Mouse (Mus musculus): ENCODE data around the gene Gm11214. TPM values are rescaled to one million over a fixed set of nuclear protein-coding genes. Genes with fewer than 3 reads are reported as not detected.

Gene Gm11214
- not detected for total RNA-seq (2021)

DNA sequence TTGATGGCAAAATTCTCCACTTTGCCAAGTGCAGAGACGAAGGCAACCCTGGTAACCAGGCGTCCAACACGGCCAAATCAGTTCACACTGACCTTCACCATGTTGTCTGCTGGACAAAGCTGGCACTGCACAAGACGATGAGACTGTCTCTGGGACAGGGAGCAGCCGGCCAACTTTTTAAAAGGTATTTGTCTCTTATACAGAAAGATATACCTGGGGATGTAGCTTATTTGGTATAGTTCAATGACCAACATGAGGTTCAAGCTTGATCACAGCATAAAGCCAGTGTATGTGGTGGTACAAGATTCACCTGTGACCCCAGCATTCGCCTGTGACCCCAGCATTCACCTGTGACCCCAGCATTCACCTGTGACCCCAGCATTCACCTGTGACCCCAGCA, at the start of gene Gm11214:
TSS of gene Gm11214 (minus strand) at position 101 of the 400 bp plus-strand sequence.
- no peak for DNase-seq (ENCODE audit: extremely low spot score in 1 of 2, low spot score in 1 of 2)

DNA sequence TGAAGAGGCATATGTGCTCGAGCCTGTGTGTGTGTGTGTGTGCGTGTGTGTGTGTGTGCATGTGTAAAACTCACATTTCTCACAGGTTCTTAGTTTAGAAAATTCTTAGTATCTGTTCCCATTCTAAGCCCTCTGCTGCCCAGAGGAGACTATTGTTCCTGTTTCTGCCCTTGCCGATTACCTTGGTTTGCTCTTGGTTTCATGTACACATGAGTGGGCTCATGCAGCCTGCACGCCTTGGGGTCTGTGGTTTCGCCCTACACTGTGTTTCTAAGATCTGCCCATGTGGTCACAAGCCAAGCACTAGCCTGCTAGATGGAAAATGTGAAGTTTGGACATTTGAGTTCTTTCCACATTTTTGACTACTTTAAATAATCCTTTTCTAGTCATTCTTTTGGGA, 48.7 kb upstream of the Gm11214 start:
- no peak for DNase-seq (ENCODE audit: extremely low spot score in 1 of 2, low spot score in 1 of 2)

DNA sequence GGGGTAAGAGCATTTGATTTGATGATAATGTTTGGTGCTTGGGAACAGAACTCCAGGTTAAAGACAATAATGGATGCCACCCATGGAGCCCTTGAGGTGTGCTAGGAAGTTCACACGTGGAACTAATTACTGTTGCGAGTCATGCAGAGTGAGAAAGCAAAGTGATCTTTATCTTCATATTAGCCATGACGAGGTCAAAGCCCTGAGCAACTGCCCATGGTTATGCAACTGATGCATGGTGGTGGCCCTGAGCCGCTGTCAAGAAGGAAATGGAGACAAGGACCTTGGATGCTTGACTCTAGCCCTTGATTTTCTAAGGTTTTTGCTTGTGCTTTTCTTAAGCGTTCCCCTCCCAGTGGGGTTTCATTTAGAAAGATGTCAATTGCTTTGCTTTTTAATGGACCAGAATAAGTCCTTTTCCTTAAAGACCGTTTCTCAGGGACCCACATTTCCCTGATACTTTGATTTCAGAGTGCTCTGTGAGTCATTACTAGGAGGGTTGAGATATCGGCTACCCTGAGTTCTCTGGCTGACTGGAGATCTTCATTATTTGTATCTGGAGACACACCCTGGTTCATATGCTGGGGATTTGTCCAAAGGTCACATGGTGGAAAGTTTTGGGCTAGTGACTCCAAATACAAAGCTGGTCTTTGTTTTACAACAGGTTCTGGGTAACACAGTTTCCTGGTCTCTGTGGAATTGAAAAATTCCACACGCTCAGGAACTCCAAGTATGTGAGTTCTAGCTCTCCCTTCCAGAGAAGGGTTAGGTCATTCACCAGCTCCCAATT, 47.4 kb upstream of the Gm11214 start:
- no peak for DNase-seq (ENCODE audit: extremely low spot score in 1 of 2, low spot score in 1 of 2)

DNA sequence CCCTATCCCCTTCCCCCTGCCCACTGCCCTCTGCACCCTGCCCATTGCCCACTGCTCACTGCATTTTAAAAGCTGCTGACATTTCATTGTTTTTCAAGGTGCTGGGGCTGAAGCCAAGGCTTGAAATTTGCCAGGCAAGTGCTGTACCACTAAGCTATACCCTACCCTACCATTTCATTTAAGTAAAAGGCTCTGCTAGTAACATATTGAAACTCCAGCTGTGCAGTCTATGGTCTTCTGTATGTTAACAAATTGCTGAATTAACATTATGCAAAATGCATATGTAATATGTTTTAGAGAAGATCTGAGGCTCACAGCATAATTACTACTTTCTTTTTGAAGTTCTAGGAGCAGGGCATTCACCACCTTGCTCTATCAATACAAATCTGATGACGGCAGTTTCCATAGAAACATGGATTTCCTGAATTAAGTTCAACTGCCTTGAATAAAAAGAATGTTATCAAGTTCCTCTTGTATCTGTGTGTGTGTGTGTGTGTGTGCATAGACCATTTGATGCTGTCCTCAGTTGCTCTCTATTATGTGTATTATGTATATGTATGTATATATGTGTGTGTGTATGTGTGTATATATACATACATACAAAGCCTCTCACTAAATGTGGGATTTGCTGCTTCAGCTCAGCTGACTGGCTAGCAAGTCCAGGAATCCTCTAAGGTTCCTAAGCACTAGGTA, 43.2 kb upstream of the Gm11214 start:
- no peak for DNase-seq (ENCODE audit: extremely low spot score in 1 of 2, low spot score in 1 of 2)

DNA sequence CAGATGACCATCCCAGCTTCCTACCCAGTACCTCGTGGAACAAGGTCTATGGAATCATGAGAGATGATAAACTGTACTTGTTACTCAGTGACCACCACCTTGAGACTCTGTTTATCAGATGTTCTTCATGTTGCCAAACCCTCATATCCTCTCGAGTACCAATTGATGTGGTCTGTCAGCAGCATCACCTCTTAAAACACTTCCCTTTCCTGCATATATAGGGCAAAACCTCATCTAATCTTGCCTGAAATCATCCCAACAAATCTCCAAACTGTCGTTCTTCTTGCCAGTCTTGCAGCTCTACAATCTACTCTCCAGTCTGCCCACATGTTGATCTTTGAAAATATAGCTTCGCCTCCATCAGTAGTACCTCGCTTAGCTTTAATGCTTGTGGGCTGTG, 41.1 kb upstream of the Gm11214 start:
- DNase-seq (ENCODE audit: extremely low spot score in 1 of 2, low spot score in 1 of 2), result no peak

DNA sequence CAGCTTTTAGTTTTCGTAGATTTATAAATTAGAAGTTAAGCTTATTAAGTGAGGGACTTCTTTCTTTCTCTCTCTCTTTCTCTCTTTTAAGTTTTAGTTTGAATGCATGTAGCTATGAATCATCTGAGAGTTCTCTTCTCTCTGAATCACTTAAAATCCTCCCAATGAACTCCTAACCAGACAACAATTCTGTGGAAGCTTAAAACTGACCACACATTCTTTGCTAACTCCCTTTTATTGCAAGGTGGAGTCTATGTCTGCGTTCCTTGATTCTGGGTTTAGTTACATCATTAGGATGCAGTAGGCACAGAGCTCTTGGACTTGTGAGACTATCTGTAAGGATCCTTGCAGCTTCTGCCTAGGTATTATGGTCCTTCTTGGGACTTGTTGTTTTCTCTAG, 40.5 kb upstream of the Gm11214 start:
- DNase-seq (ENCODE audit: extremely low spot score in 1 of 2, low spot score in 1 of 2), result no peak

DNA sequence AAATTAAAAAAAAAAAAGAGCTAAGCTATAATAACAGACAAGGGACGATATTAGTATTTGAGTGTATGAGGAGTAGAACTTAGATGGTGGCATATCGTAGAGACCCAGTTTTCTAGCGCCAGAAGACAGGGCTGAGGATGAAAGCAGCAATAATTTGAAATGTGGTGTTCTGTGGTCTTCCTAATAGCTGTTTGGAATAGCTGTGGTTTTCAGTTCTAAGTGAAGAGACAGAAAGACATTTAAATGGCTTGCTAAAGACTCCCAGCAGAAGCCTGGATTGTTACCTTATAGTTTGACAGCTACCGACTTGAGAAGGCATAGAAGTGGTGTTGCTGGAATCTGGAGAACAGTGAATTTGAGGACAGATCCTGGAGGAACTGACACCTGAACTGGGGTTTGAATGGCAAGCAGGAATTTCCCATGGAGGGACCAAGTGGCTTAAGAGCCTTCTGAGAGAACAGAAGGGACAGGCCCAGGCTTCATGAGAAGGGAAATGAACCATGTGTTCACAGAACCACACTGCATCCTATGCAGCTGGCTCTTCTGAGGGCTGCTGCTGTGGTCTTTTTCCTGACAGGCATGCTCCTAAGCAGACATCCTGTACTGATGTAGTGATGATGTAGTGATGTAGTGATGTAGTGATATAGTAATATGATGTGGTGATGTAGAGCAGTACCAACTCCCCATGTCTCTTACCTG, 39.0 kb upstream of the Gm11214 start:
- DNase-seq (ENCODE audit: extremely low spot score in 1 of 2, low spot score in 1 of 2), result no peak

DNA sequence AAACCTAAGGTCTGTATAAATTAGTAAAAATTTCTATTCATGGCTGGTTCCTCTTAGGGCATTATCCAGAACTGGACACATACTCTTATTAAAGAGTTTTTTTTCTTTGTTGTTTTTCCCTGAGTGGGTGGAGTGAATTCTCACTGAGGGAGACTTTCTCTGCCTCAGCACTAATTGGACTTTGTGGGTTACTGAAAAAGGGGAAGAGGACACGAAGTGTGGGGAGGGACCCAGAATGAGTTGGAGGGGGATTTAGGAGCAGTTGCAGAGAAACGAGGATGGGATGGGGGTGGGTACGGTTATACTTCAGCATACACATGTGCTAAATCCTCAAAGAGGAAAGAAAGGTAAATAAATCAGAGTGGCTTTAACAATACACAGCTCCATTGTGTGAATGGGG, 36.6 kb upstream of the Gm11214 start:
- DNase-seq (ENCODE audit: extremely low spot score in 1 of 2, low spot score in 1 of 2), result no peak

DNA sequence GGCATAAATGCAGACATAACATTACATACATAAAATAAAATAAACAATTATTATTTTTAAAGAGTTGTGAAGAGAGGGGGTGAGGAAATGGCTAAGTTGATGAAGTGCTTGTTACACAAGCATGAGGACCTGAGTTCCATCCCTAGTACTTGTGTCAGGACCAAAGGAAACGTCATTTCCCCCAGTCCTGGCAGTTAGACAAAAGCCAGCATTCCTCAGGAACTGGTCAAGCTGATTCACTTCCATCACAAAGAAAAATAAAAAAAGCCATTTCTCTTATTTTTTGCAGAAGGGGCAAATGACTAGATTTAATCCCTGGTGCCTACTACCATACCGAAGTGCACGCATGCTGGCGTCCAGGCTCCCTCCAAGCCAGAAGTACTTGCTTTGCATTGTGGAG, 33.7 kb upstream of the Gm11214 start:
- DNase-seq (ENCODE audit: extremely low spot score in 1 of 2, low spot score in 1 of 2), result no peak

DNA sequence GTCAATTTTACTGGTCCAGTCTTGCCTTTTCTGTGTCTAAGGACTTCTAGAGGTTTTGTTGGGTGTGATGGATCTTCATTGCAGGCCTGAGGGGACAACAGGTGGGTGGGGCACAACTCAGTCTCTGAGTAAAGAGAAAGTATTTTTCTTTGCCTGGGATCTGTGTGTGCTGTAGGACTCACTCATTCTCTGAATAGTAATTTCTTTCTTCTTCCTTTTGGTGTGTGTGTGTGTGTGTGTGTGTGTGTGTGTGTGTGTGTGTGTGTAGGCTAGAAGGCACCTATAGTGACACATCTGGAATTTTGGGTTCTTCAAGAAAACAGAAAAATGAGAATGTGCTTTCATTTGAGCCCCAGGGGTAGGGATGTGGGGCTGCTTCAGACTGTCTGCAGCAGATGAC, 29.2 kb upstream of the Gm11214 start:
- DNase-seq (ENCODE audit: extremely low spot score in 1 of 2, low spot score in 1 of 2), result no peak

DNA sequence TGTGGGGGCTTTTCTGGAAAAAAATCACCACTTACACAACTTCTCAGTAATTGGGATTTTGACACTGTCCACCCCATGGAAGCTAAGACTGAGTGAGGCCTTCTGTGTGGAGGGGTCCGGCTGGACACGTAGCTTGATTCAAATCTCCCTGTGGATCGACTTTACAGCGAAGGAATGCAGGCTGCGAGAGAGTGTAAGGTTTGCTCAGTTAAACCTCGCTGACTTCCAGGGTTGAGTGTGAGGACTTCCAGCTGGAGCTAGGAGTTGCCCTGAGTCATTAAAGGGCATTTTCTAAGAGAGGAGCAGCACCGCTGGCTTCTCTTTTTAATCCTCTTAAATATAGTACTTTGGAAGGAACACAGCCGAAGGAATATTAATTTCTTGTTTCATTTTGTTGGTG, 24.2 kb upstream of the Gm11214 start:
- no peak for DNase-seq (ENCODE audit: extremely low spot score in 1 of 2, low spot score in 1 of 2)

DNA sequence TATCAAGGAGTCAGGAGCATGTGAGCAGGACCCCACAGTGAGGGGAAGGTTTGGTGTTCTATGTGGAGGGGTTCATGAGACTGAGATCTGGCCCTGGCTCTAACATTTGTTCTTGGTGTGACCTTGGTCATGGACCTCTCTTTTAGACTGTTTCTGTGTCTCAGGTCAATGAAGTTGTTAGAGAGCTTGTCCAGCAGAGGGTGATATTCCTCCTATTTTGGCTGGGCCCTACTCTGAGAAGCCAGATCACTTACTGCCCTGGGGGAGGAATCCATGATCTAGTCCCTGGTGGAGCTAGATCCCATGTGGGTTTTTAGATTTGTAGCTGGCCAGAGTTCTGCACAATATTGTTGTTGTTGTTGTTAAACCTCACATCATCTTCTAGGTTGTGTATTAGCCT, 23.0 kb upstream of the Gm11214 start:
- peak in 1 of 2 experiments; percentile 10 for DNase-seq (ENCODE audit: extremely low spot score in 1 of 2, low spot score in 1 of 2)

DNA sequence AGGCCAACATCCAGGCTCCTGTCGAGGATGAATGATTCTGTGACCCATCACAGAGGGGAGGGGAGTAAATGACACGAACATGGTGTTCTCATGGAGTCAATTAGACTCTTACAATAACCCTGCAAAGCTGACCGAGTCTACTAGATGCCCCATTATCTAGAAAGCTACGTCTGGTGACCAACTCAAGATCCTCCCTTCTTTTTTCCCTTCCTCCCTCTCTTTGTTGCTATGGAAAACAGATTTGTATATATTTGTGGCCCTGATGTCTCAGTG, 22.0 kb upstream of the Gm11214 start:
- DNase-seq (ENCODE audit: extremely low spot score in 1 of 2, low spot score in 1 of 2), result no peak

DNA sequence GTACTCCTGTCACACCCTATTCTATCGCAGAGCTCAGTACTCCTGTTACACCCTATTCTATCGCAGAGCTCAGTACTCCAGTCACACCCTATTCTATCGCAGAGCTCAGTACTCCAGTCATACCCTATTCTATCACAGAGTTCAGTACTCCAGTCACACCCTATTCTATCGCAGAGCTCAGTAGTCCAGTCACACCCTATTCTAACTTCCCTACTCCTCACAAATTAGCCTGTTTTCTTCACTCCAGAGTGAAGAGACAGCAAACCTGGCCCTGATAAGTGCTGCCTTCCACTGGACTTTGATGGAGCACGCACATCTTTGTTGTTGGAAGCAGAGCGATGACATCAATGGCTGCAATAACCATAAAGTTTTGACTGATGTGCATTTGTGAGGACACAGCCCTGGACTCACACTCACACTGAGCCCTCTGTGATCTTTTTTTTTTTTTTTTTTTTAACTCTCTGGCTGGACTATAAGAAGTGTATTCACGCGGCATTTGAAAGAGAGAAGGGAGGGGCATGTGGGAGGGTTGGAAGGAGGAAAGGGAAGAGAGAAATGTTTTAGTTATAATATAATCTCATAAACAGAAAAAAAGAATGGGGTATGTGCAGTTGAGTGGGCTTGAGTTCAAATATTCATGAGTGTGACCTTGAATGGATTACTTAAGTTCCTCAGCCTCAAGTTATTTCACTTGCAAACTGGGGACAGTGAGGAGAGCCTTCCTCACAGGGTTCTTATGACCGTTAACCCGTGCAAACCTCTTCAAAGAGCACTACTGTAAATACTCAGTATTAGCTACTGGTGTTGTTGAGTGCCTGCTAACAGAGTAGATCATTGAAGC, 21.5 kb upstream of the Gm11214 start:
- no peak for DNase-seq (ENCODE audit: extremely low spot score in 1 of 2, low spot score in 1 of 2)

DNA sequence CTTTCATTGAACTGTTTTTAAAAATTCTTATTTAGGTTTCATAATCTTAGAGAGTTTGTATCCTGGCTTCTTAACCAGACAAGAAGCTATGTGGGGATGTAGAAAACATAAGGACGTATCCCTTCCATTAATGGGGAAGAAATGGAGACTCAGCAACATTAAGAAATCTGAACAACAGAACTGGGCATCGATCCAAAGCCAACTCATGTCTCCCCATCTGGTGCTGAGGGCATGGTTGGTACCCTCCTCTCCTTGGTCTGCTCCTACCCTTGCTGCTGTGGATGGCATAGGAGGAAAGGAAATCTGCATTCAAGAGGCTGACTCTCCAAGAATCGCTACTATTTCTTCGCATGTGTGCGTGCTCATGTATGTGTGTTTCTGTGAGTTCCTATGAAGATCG, 20.5 kb upstream of the Gm11214 start:
- DNase-seq (ENCODE audit: extremely low spot score in 1 of 2, low spot score in 1 of 2), result no peak

DNA sequence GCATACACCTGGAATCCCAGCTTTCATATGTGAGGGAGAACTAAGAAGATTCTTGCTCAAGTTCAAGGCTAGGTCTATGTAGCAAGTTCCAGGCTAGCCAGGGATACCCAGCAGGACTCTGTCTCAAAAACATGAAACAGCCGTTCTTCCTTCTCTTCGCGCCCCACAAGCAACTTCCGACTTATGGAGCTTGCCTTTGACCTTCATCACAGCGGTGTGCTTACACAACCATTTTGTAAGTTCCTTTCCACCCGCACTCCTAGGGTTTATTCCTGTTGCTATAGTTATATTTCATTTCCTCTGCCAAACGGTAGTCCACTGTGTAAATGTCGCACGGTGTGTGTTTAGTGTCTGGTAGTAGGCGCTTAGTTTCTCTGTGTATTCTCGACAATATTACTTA, 19.9 kb upstream of the Gm11214 start:
- no peak for DNase-seq (ENCODE audit: extremely low spot score in 1 of 2, low spot score in 1 of 2)

DNA sequence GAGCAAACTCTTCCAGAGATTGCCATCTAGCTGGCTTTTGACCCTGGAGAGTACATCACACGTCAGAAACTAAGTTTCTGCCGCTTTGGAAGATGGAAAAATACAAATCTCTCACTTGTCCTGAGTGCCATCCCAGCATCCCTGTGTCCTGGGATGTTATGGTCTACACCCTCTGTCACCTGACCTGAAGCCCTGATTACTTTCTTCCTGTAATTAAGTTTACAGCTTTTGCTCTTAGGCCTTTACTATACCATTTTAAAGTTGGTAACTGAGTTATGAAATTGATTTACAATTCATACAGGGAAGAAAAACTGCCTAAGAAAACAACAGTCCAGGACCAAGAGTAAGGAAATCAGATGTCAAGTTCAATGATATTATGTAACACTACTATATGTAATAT, 19.3 kb upstream of the Gm11214 start:
- DNase-seq (ENCODE audit: extremely low spot score in 1 of 2, low spot score in 1 of 2), result no peak

DNA sequence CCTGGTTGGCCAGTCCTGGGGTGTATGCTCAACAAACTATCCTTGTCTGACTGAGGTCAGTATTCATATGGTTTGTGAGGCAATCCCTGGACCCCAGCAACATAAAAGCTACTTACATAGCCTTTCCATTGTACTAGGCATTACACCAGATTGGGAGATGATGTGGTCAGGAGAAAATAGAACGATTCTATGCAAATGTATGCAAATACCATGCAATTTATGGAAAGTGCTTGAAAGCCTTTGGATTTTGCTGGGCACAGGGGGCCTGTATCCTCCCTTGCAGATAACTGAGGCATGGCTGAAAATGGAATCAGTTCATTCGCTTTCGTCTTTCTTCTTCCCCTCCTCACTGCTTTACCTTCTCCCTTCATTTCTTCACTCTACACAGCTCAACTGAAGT, 18.4 kb upstream of the Gm11214 start:
- DNase-seq (ENCODE audit: extremely low spot score in 1 of 2, low spot score in 1 of 2), result no peak

DNA sequence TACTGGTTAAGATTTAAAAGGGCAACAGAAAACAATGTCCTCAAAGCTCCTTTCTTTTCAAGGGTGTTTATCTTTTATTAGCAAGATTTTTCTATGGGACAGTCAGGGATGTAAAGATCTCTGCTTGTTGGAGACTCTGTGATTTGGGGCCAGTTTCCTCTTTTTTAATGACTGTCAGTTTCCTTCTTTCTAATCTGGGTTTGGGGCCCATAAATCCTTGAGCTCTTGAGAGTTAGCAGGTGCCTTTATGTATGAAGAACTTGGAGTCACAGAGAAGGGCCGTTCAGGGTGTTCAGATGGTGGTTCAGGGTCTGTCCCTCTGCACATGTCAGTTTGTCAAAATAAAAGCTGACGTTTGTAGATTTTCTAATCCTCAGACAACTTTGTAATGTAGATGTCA, 11.9 kb upstream of the Gm11214 start:
- no peak for DNase-seq (ENCODE audit: extremely low spot score in 1 of 2, low spot score in 1 of 2)

DNA sequence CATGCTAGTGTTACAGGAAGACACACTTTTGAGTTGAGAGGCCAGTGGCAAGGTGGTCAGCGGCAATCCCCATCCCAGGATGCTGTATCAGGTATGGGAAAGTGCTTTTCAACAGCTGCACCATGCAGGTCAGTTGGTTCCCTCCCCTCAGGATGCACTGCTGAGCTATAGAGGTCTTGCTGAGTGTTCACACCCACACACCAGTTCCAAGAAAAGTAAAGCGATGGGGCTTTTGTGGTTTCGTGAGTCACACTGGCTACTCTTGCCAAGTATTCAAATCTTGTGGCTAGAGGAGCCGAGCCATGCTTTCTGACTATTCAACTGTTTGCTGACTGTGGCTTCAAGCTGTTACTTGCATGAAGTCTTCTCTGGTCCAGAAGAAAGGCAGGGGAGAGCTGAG, 5.1 kb upstream of the Gm11214 start:
- no peak for DNase-seq (ENCODE audit: extremely low spot score in 1 of 2, low spot score in 1 of 2)

DNA sequence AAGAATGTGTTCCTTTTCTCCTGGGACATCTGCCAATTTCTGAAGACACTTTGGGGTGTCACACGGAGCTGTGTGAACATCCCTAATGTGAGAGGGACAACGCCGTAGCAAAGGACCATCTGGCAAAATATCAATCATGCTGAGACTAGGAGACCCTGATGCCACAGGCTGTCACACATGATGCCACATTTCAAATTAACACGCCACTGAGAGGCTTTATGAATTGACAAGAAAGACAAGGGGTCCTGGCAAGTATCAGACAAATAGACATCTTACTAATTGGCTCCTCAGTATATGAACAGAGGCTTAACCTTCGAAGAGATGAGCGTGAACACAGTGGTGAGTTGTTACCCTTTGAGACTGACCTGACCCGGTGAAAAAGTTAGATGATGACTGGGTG, 2.6 kb upstream of the Gm11214 start:
- DNase-seq (ENCODE audit: extremely low spot score in 1 of 2, low spot score in 1 of 2), result no peak
